In genomic region chr19:18104590-18104989, GRCm38 (mm10) we compare ENCODE assay signal across 22 mouse cellular contexts.
DNase-seq lines count a peak whose midpoint lies in the region; ATAC-seq lines count a peak whose summit lies in the region.
"Had no signal": no experiment of that assay in that cellular context is flagged by ENCODE, and none has a peak within 500 bp of the region (broad histone marks: within the 10 kb centered on the region; RNA-seq: fewer than 3 reads in every experiment).

No protein-coding gene starts in this region.

- no peaks in the 10 kb centered on the region for H3K4me1 ChIP-seq in hindbrain, embryonic 15.5 days (replicated peaks)
- peaks cover 8% of the 10 kb centered on the region for H3K4me1 ChIP-seq in hindbrain, embryonic 12.5 days
- no peaks in the 10 kb centered on the region for H3K4me1 ChIP-seq in forebrain, embryonic 16.5 days (replicated peaks; ENCODE audit: control insufficient read depth, insufficient read depth, low read length)
- H3K4me1 ChIP-seq in neural tube, embryonic 13.5 days (replicated peaks), result peaks cover 13% of the 10 kb centered on the region
- H3K4me1 ChIP-seq: embryonic facial prominence, embryonic 12.5 days; intestine, embryonic 15.5 days had no signal

- DNase-seq in forelimb bud, embryonic 11.5 days (ENCODE audit: low read depth, low spot score), result peak; percentile 20
- no peak for DNase-seq in left cerebral cortex, adult 8-10 months (ENCODE audit: low spot score in 2 of 2)
- DNase-seq in embryo, embryonic 9.5 days (ENCODE audit: extremely low spot score), result no peak
- DNase-seq: adrenal gland, adult 2 months; cerebellum, adult 11-12 months; cerebellum, postnatal 14 days; heart, postnatal 4 days; kidney, adult 8-10 months; kidney, postnatal 10 days; lung, postnatal 4 days; thymus, adult 18-20 months; thymus, postnatal 4 days had no signal

- no peak overlapping the region for H3K27ac ChIP-seq in hindbrain, embryonic 15.5 days (replicated peaks)
- no peak overlapping the region for H3K27ac ChIP-seq in hindbrain, embryonic 12.5 days
- no peak overlapping the region for H3K27ac ChIP-seq in forebrain, embryonic 16.5 days (ENCODE audit: low read length)
- no peak overlapping the region for H3K27ac ChIP-seq in neural tube, embryonic 13.5 days (replicated peaks)
- H3K27ac ChIP-seq: embryonic facial prominence, embryonic 12.5 days; heart, embryonic 10.5 days; intestine, embryonic 15.5 days; midbrain, embryonic 15.5 days had no signal

- H3K9me3 ChIP-seq in hindbrain, embryonic 15.5 days, result no peaks in the 10 kb centered on the region
- no peaks in the 10 kb centered on the region for H3K9me3 ChIP-seq in hindbrain, embryonic 12.5 days (replicated peaks)
- no peaks in the 10 kb centered on the region for H3K9me3 ChIP-seq in forebrain, embryonic 16.5 days (ENCODE audit: control insufficient read depth, low read length)
- no peaks in the 10 kb centered on the region for H3K9me3 ChIP-seq in neural tube, embryonic 13.5 days
- H3K9me3 ChIP-seq: embryonic facial prominence, embryonic 12.5 days; heart, embryonic 10.5 days; intestine, embryonic 15.5 days; midbrain, embryonic 15.5 days had no signal

- H3K9ac ChIP-seq in hindbrain, embryonic 15.5 days, result no peak overlapping the region
- no peak overlapping the region for H3K9ac ChIP-seq in hindbrain, embryonic 12.5 days
- H3K9ac ChIP-seq in forebrain, embryonic 16.5 days (replicated peaks; ENCODE audit: low read depth, low read length), result no peak overlapping the region
- H3K9ac ChIP-seq in neural tube, embryonic 13.5 days, result no peak overlapping the region
- H3K9ac ChIP-seq: embryonic facial prominence, embryonic 12.5 days; intestine, embryonic 15.5 days; midbrain, embryonic 15.5 days had no signal

- no peak overlapping the region for H3K4me2 ChIP-seq in hindbrain, embryonic 15.5 days
- H3K4me2 ChIP-seq in hindbrain, embryonic 12.5 days (replicated peaks), result no peak overlapping the region
- H3K4me2 ChIP-seq in forebrain, embryonic 16.5 days (ENCODE audit: low read length), result no peak overlapping the region
- H3K4me2 ChIP-seq in neural tube, embryonic 13.5 days, result no peak overlapping the region
- H3K4me2 ChIP-seq: embryonic facial prominence, embryonic 12.5 days; intestine, embryonic 15.5 days; midbrain, embryonic 15.5 days had no signal

- H3K36me3 ChIP-seq in hindbrain, embryonic 15.5 days, result no peaks in the 10 kb centered on the region
- no peaks in the 10 kb centered on the region for H3K36me3 ChIP-seq in hindbrain, embryonic 12.5 days
- no peaks in the 10 kb centered on the region for H3K36me3 ChIP-seq in forebrain, embryonic 16.5 days (ENCODE audit: control insufficient read depth, insufficient read depth)
- H3K36me3 ChIP-seq in neural tube, embryonic 13.5 days, result no peaks in the 10 kb centered on the region
- H3K36me3 ChIP-seq: embryonic facial prominence, embryonic 12.5 days; heart, embryonic 10.5 days; intestine, embryonic 15.5 days; midbrain, embryonic 15.5 days had no signal

- WGBS in hindbrain, embryonic 15.5 days, result 86% methylated on average over 2 of the region's 2 CpGs
- 89% methylated on average over 2 of the region's 2 CpGs for WGBS in hindbrain, embryonic 12.5 days
- 81% methylated on average over 2 of the region's 2 CpGs for WGBS in forebrain, embryonic 16.5 days
- 58% methylated on average over 2 of the region's 2 CpGs for WGBS in neural tube, embryonic 13.5 days

- H3K4me3 ChIP-seq in hindbrain, embryonic 15.5 days, result no peak overlapping the region
- no peak overlapping the region for H3K4me3 ChIP-seq in hindbrain, embryonic 12.5 days
- no peak overlapping the region for H3K4me3 ChIP-seq in forebrain, embryonic 16.5 days (replicated peaks; ENCODE audit: low read length)
- no peak overlapping the region for H3K4me3 ChIP-seq in neural tube, embryonic 13.5 days
- H3K4me3 ChIP-seq: embryonic facial prominence, embryonic 12.5 days; erythroblast, embryonic 14.5 days; heart, embryonic 10.5 days; intestine, embryonic 15.5 days; midbrain, embryonic 15.5 days; myocyte had no signal

- peak; percentile 68; the same call in 1 of the 2 replicates for ATAC-seq in hindbrain, embryonic 15.5 days (ENCODE audit: low FRiP score, low read depth)
- no peak for ATAC-seq in hindbrain, embryonic 12.5 days (ENCODE audit: low FRiP score)
- peak; percentile 54; the same call in 1 of the 2 replicates for ATAC-seq in forebrain, embryonic 16.5 days
- peak; percentile 97 for ATAC-seq in neural tube, embryonic 13.5 days (ENCODE audit: low read depth)
- ATAC-seq: intestine, embryonic 15.5 days; midbrain, embryonic 15.5 days had no signal

- no peaks in the 10 kb centered on the region for H3K27me3 ChIP-seq in hindbrain, embryonic 15.5 days
- H3K27me3 ChIP-seq in hindbrain, embryonic 12.5 days, result no peaks in the 10 kb centered on the region
- H3K27me3 ChIP-seq in forebrain, embryonic 16.5 days (replicated peaks; ENCODE audit: control insufficient read depth, insufficient read depth, low read length), result no peaks in the 10 kb centered on the region
- no peaks in the 10 kb centered on the region for H3K27me3 ChIP-seq in neural tube, embryonic 13.5 days
- H3K27me3 ChIP-seq: embryonic facial prominence, embryonic 12.5 days; intestine, embryonic 15.5 days; midbrain, embryonic 15.5 days had no signal
